Mouse (Mus musculus): ENCODE data around the gene Cir1.

Cir1 gene

GRCm38 (mm10) chr2:73301979-73302378 is 10.5 kb downstream of the Cir1 start:
- no peak for DNase-seq (ENCODE audit: low spot score)

GRCm38 (mm10) chr2:73298841-73299240 is 13.7 kb downstream of the Cir1 start:
- DNase-seq (ENCODE audit: low spot score), result no peak

GRCm38 (mm10) chr2:73298154-73298553 is 14.3 kb downstream of the Cir1 start:
- DNase-seq (ENCODE audit: low spot score), result no peak

GRCm38 (mm10) chr2:73295023-73295422 is 17.5 kb downstream of the Cir1 start:
- no peak for DNase-seq (ENCODE audit: low spot score)

- no peak for DNase-seq (ENCODE audit: low spot score)
These were observed 21.4 kb downstream of the Cir1 start for GRCm38 (mm10) chr2:73291130-73291529.

GRCm38 (mm10) chr2:73285630-73286029 is 26.9 kb downstream of the Cir1 start:
- no peak for DNase-seq (ENCODE audit: low spot score)

- DNase-seq (ENCODE audit: low spot score), result no peak
These were observed 30.8 kb downstream of the Cir1 start for GRCm38 (mm10) chr2:73281707-73282106.

- DNase-seq (ENCODE audit: low spot score), result no peak
These were observed 31.3 kb downstream of the Cir1 start for GRCm38 (mm10) chr2:73281048-73281661.

- DNase-seq (ENCODE audit: low spot score), result no peak
These were observed 32.0 kb downstream of the Cir1 start for GRCm38 (mm10) chr2:73280356-73281047.

- DNase-seq (ENCODE audit: low spot score), result no peak
These were observed 33.0 kb downstream of the Cir1 start for GRCm38 (mm10) chr2:73279271-73280038.

- no peak for DNase-seq (ENCODE audit: low spot score)
These were observed 33.6 kb downstream of the Cir1 start for GRCm38 (mm10) chr2:73278869-73279268.

- peak; percentile 54 for DNase-seq (ENCODE audit: low spot score)
These were observed 34.2 kb downstream of the Cir1 start for GRCm38 (mm10) chr2:73278131-73278854.

GRCm38 (mm10) chr2:73277709-73278075 is 34.8 kb downstream of the Cir1 start:
- no peak for DNase-seq (ENCODE audit: low spot score)

GRCm38 (mm10) chr2:73277021-73277708 is 35.3 kb downstream of the Cir1 start:
- DNase-seq (ENCODE audit: low spot score), result no peak

GRCm38 (mm10) chr2:73276141-73276571 is 36.3 kb downstream of the Cir1 start:
- no peak for DNase-seq (ENCODE audit: low spot score)

GRCm38 (mm10) chr2:73275261-73276040 is 37.0 kb downstream of the Cir1 start:
- no peak for DNase-seq (ENCODE audit: low spot score)

- DNase-seq (ENCODE audit: low spot score), result no peak
These were observed 38.2 kb downstream of the Cir1 start for GRCm38 (mm10) chr2:73274119-73274920.

- no peak for DNase-seq (ENCODE audit: low spot score)
These were observed 39.0 kb downstream of the Cir1 start for GRCm38 (mm10) chr2:73273249-73274118.
